Mouse (Mus musculus) CH12.LX (cell line): ENCODE data around the gene Itch.

Experiments used
- CHD1 ChIP-seq: IDR thresholded peaks from 2 replicates; pipeline ENCODE4 v1.6.1; 2012; ENCODE audit warnings: low read depth, low read length, improper control_type of control experiment, inconsistent platforms
- CTCF ChIP-seq, 2 experiments: IDR thresholded peaks in 1 of 2; conservative IDR thresholded peaks in 1 of 2; 2 replicates each; pipeline ENCODE4 v1.5.1; 2011 to 2012; ENCODE audit warnings: low read depth in 2 of 2, low read length in 2 of 2, improper control_type of control experiment in 1 of 2, inconsistent platforms in 1 of 2, mild to moderate bottlenecking in 1 of 2, moderate library complexity in 1 of 2
- JUN ChIP-seq: IDR thresholded peaks from 2 replicates; pipeline ENCODE4 v1.6.1; 2011; ENCODE audit warnings: low read depth, mild to moderate bottlenecking, low read length, improper control_type of control experiment, moderate library complexity; ENCODE audit not compliant: insufficient read depth
- JUND ChIP-seq: conservative IDR thresholded peaks from 2 replicates; pipeline ENCODE4 v1.6.1; 2011; ENCODE audit warnings: low read depth, low read length, improper control_type of control experiment
- MAFK ChIP-seq: IDR thresholded peaks from 2 replicates; pipeline ENCODE4 v1.6.1; 2011; ENCODE audit warnings: low read length, improper control_type of control experiment; ENCODE audit not compliant: insufficient replicate concordance
- MAZ ChIP-seq: IDR thresholded peaks from 2 replicates; pipeline ENCODE4 v1.6.1; 2012; ENCODE audit warnings: low read depth, mild to moderate bottlenecking, inconsistent platforms, low read length, improper control_type of control experiment, moderate library complexity
- MEF2A ChIP-seq: IDR thresholded peaks from 2 replicates; pipeline ENCODE4 v1.6.1; 2014; ENCODE audit warnings: low read depth, mild to moderate bottlenecking, inconsistent platforms, low read length, improper control_type of control experiment, borderline replicate concordance
- MYC ChIP-seq: IDR thresholded peaks from 2 replicates; pipeline ENCODE4 v1.6.1; 2011; ENCODE audit warnings: low read depth, mild to moderate bottlenecking, improper control_type of control experiment, low read length
- POLR2A ChIP-seq: IDR thresholded peaks from 2 replicates; pipeline ENCODE4 v1.6.1; 2011; ENCODE audit warnings: low read depth, mild to moderate bottlenecking, improper control_type of control experiment, low read length
- POLR2AphosphoS2 ChIP-seq: IDR thresholded peaks from 2 replicates; pipeline ENCODE4 v1.6.1; 2011; ENCODE audit warnings: low read depth, low read length, improper control_type of control experiment
- RAD21 ChIP-seq: IDR thresholded peaks from 2 replicates; pipeline ENCODE4 v1.6.1; 2011; ENCODE audit warnings: low read depth, mild to moderate bottlenecking, low read length, improper control_type of control experiment, moderate library complexity

- TF ChIP-seq MYC (no peak), MAFK (no peak), CTCF (conservative IDR thresholded peaks at IDR 0.05 in 1 of 2, IDR thresholded peaks at IDR 0.05 in 1 of 2; ENCODE audit: low read depth in 2 of 2, low read length in 2 of 2) (peak in 1 of 2 experiments; percentile 59; a peak in 2 of 4 replicates), JUND (no peak), POLR2AphosphoS2 (no peak), MAZ (no peak), CHD1 (no peak), POLR2A (no peak), MEF2A (no peak), RAD21 (peak; percentile 57), JUN (no peak)
These were observed 107.6 kb downstream of the Itch start for GRCm38 (mm10) chr2:155240915-155241314.
